Mouse (Mus musculus) inflammation-experienced regulatory T-cells, adult 6 months (primary cell): ENCODE measurements around the gene Igfbp1. TPM values are rescaled to one million over a fixed set of nuclear protein-coding genes. Genes with fewer than 3 reads are reported as not detected.
"Not testable (repeated sequence)": the region's sequence is repeated elsewhere in the genome, so short reads cannot be mapped to it uniquely, and the experiment has no call there.

Experiments used
- ATAC-seq: one replicate; pipeline ENCODE4 v1.8.0; 2017
- polyA plus RNA-seq, 3 experiments: library from polyadenylated mRNA; unstranded; fragments of 100-300 nt; shearing (Covaris generic); gene quantifications; one replicate each; pipeline ENCODE4 v1.2.1; 2017

Gene Igfbp1
- polyA plus RNA-seq, 3 experiments from 2014 or later = not detected

DNA sequence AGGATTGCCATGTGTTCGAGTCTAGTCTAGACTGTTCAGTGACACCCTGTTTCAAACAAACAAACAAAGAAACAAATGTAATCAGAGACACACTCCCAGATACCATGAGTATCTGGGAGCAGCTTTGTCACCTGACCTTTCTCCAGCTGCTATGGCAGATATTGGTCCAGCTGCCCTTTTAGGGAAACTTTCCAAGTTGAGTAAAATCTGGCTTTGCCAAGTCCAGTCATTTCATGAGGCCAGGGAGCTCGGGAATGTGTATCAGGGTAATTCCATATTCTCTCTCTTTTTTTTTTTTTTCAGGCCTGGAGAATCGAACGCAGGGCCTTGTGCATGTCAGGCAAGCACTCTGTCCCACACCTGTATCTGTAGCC lies 2.3 kb upstream of the Igfbp1 start:
- ATAC-seq = no peak

DNA sequence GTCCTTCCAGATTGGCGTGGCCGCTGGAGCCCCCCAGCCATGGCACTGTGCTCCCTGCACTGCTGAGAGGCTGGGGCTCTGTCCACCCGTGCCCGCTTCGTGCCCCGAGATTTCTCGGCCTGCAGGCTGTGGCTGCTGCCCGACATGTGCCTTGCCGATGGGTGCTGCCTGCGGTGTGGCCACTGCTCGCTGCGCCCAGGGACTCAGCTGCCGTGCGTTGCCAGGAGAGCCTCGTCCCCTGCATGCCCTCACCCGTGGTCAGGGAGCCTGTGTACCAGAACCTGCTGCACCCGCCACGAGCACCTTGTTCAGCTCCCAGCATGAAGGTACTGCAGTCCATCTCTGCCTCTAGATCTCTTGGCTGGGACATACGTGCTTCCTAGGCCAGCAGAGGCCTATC lies 424 bp downstream of the Igfbp1 start:
- no peak for ATAC-seq

DNA sequence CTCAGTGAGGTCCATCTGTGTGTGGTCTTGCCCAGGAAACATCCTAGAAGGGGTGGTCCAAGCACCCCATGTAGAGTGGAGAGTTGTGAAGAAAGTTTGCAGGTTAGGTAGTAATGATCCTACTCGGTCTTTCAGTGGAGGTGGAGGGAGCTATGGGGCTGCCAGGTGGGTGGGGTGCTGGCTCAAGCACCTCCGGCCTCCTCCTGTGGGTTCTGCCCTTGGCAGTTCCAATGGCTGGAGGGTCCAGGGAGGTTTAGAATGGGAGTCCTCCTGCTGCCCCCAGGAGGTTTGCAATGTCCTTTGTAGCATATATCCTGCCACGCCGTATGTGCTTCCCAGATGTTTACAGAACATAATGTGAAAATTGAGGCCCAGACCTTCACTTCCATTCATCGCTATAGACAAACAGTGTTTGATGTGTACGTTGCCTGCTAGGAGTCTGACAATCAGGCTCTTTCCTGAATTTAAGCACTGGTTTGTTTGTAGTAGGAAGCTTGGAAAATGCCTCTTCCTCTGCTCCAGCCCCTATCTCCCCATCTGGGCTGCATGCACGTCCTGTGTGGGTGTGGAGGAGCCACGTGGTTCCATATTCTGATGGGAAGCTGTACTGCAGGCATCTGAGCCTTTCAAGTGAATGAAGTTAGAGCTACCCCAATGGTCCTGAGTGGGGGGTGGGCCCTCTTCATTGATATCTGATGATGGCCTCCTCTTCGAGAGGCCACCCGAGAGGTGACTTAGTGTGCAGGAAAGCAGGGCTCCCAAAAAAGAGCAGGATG lies 1.1 kb downstream of the Igfbp1 start:
- ATAC-seq = no peak

DNA sequence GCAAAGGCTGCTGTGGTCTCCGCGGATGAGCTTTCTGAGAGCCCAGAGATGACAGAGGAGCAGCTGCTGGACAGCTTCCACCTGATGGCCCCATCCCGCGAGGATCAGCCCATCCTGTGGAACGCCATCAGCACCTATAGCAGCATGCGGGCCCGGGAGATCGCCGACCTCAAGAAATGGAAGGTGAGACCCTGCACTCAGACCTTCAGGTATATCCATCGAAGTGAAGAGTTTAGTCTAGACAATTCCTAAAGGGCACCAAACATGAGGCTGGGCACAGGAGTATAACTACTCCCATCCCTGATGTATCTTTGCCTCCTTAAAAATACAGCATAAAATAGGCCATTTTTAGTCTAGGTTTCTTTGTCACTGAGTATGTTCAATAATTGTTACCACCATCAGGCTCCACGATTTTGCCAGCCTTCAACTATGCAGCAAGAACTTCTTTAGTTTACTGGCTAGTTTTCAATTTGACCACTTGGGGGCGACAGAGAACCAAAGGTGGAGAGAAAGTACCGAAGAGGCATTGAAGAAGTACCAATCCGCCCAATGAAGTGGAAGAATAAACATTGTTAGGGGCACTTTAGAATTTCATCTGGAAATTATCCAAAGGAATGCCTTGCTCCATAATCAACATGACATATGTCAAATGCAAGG lies 2.3 kb downstream of the Igfbp1 start:
- ATAC-seq = no peak

DNA sequence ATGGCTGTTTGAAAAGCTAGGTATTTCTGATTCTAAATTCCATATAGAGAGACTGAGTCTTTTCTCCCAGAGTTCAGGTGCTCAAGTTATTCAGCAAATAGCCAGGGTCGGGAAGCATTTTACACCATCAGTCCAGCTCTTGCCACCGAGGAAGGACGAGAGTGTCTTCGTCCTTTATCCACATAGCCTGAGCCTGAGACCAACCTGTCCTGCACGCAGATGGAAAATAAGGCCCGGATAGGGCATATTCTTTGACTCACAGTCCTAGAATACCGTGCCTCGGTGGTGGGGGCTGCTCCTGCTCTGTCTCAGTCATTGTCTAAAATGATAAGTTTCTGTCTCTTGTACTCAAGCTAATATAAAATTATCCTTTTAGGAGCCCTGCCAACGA lies 2.8 kb downstream of the Igfbp1 start:
- no peak for ATAC-seq

DNA sequence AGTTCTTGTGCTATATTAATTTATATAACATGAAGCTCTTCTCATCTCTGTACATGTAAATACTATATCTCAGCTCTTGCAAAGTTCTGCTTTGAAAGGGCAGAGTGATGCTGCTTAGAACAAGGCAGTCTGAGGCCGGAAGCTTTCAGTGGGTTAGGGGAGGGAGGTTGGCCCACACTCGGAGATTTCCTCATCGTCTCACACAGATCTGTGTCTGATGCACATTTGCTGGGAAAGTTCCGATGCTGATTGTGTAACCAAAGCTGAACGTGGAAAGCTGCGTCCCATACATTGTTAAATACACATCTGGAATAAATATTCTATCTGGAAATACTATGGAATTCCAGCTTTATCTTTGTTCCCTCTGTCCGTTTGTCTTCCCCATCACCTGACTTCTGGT lies 4.6 kb downstream of the Igfbp1 start:
- ATAC-seq = no peak

DNA sequence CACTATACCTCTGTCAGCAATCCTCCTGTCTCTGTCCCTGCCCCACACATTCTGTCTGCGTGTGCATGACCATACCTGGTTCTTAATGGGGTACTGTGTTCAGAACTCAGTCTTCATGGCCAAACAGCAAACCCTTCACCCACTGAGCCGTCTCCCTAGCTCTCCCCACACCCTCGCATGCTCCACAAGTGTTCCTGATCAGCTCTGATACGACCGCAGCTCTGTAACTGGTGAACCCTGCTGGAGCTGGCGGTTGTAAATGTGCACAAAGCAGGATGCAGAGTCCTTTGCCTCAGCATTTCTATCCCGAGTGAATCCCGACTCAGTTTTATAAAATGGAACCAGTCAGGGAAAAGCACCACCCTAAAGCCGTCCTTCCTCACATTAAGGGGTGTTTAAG lies 6.3 kb downstream of the Igfbp1 start:
- no peak for ATAC-seq

DNA sequence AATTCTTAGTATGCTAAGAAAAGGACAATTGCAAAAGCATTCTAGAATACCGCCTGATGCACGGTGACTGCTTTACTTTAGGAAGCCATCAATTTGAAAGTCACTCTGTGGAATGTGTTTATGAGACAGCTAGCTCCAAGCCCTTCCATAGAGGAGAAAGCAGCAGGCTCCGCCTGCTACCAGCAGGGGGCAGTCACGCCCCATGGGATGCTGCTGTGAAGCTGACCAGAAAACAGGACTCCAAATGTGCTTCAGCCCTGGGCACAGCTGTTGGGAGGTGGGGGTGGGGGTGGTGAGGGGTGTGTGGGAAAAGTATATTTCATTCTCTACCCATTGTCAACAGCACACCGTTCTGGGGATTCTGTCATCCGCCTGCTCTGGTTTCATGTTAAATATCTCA lies 12.8 kb downstream of the Igfbp1 start:
- ATAC-seq = no peak

DNA sequence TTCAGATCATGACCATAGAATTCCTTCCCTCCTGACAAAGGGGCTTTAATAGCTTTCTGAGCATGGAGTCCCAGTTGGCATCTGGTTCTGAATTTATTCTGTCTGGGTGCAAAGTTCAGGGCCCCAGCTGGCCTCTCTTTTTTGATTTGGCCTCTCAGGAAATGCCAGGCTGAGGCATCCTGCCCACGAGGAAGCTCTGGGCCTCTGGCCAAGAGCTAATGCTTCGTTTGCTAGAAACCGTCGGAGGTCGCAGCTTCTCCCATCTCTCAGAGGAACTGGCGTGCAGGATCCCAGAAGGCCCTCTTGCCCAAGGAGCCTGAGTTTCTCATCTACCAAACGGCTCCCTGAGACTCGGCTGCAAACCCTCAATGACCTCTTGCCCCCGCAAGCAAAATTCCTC lies 13.6 kb downstream of the Igfbp1 start:
- no peak for ATAC-seq

DNA sequence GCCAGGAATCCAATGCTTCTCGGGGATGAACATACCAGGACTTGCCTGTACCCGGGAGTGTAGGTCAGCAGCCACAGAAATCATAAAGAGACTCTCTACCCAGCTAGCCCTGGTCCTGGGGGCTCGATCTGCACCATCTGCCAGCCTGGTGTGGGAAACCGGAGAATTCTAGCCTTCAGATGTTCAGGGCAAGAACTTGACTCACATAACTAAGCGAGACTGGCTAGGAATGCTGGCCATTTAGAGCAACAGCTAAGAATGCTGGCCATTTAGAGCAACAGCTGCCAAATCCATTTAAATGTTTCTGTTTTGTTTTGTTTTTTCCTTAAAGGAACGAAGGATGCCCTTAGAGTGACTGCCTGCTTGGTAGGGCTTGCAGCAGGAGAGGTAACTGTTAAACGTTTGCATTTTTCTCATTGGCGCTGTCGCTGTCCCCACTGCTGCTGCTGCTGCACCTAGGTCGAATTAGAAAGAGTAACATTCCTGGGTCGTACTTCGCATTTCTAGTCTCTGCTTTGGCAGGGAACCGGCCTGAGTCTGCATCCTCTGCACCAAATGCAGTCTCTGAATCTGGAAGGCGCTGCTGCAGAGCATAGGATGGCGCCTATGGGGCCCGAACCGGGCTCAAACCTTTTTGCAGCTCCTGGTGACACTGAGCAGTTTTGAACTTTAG lies 14.7 kb downstream of the Igfbp1 start:
- no peak for ATAC-seq

DNA sequence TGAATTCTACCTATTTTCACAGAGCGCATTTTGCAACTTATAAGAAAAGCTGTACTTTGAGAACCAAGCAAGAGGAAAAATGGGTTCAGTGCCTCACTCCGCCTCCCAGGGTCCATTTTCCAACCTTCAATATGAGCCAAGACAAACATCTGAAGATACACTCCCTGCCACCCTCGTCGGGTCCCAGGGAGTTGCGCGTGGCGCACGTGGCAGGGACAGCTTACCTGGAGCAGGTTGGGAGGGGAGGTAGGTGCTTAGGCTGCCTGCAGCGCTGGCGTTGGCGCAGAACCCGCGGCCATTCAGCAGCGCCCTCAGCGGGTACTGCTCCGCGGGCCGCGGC lies 15.5 kb downstream of the Igfbp1 start:
- no peak for ATAC-seq

DNA sequence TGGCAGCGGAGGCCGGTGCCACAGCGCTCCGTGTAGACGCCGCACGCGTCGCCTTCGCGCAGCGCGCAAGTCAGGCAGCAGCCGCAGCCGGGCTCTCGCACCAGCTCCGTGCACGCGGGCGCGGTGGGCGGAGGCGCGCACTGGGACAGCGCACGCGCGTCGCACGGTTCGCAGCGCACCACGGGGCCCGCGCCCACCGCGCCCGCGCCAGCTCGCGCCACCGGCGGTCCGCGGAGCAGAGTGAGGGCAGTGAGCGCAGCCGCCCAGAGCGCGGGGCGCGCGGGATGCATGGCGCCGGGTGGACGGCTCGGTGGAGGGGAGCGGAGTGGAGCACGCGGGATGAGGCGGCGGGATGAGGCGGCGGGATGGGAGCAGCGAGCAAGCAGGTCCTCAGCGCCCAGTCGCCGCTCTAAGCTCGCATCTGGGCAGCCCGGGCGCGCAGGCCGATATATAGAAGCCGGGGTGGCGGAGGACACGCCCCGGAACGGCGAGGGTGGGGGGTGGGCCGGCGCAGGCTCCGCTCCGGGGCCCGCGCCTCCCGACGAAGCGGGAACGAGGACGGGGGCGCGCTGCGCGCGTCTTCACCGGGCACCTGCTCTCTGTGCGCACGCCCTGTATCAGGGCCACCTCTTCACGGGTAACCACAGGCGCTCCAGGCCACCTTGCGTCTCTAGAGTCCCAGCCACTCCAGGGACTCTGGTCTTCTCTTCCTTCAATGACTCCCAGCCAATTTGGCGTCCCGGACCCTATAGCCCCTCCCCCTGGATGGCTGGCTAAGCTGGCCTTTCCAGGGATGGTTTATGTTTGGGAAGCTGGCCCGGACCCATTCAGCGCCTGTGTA lies 16.1 kb downstream of the Igfbp1 start, which contains the start of gene Igfbp3:
TSS of gene Igfbp3 (minus strand) at position 423 of the 841 bp plus-strand sequence.
- no peak for ATAC-seq

DNA sequence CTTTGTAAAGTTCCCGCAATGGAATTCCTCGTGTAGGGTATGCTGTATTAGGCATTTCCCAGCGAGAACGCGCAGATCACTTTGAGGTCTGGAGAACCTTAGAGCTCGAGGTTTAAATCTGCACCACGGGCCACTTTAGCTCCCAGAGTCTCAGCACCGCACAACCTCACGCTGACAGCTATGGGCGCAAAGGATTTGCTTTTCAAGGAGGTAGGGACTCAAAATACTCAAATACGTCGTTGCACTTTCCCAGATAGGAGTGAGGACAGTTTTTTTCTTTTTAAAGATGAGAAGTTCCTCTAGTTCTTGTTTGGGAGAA lies 16.7 kb downstream of the Igfbp1 start:
- ATAC-seq = no peak

DNA sequence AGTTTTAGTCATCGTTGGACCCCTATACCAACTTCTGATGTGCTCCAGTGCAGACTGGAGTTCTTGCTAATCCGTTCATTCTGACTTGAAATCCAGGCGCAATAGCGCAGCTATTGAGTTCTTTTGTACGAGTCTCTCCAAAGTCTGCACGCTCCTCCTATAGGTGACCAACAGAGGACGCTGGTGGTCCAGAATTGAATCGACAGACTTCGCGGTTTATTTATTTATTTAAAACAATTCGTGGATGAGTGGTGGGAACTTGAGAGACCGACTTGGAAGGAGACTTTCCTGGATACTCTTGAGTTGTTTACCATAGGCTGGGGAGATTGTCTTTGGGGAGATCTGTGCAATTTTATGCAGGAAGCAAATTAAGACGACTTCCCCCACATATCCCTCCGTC lies 17.2 kb downstream of the Igfbp1 start:
- ATAC-seq = no peak

DNA sequence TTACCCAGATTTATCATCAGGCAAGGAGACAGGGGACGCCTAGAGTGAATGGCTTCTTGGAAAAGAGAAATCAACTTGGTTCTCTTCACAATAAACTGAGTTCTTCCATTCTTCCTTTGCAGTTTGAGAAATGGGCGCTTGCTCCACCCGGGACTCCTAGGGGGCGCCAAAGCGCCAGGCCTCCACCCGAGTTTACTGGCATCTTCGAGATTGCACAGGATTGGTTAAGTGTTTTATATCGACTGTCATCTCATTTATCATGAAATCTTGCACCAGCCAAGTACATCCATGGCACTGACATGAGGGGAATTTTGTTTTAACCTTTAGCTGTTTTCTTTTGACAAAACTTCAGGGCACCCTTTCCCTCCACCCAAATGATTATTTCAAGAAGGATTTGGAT lies 18.1 kb downstream of the Igfbp1 start:
- no peak for ATAC-seq

DNA sequence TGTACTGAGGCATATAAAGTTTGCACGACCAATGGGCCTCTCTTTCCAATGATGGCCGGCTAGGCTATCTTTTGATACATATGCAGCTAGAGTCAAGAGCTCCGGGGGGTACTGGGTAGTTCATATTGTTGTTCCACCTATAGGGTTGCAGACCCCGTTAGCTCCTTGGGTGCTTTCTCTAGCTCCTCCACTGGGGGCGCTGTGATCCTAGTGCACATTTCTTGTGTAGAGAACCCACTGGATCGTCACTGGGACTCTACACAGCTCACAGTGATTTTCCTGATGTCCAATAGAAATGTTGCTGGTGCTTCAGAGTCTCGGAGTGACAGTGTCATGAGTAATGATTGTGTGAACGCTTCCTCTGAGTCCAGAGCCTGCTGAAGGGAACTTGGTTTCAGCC lies 24.2 kb downstream of the Igfbp1 start:
- not testable (repeated sequence) for ATAC-seq

DNA sequence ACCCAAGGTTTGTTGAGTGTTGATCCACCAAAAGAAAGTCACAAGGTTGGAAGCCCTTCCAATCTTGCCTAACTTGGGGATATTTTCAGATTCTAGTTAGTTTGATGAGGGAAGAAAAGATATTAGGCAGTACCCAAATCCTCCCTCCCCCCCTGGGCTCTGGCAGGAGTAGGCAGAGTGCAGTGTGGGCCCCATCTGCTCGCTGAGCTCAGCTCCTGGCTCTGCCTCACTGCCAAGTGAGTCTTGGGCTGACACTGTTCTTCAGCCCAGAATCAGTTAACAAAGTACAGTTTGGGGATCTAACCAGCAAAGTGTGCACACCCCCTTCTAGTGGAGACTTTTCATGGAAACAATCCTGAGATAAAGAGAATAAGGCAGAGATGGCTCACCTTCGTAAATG lies 28.6 kb downstream of the Igfbp1 start:
- ATAC-seq = no peak

DNA sequence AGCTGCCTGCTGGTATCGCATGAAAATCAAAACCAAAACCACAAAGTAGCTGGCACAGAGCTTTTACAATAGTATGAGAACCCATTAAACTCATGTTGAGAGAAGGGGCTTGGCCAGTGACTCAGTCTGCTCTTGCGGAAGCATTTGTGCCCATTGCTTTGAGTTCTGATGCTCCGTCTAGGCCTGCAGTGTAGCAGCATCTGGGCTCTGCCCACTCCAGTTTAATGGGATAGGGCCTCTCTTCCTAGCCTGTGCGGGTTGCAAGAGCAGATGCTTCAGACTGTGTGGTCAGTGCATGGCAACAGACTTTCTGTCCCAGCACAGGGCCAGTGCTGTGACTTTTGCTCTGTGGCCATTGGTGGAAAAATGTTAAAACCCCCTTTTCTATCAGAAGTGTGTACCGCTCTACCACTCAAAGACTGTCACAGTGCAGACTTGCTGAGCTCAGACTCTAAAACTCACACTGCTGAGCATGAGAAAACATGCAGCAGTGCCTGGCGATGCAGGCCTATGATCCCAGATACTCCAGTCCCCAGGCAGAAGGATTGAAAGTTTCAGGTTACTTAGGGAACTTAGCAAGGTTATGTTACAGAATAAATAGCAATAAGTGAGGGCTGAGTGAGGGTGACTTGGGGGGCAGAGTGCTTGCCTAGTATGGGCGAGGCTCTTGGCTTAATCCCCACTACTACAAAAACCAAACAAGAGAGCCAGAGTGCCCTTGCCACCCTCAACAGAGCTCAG lies 29.4 kb downstream of the Igfbp1 start:
- ATAC-seq = no peak

DNA sequence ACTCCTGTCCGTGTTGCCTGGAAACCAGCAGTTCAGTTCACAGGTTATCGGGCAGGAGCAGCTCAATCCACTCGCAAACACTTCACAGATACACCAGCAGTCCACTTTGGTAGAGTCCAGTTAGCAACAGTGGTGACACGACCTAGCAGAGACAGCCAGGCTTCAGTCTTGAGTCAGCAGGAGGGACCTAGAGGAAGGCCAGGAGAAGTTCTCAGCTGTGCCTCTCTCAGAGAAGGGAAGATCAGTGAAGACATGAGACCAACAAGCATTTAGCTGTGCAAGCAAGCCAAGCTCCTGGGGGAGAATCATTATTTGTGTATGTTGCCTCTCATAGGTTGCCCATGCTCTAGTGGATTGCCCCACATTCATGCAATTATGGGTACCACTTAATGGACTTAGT lies 30.5 kb downstream of the Igfbp1 start:
- no peak for ATAC-seq

DNA sequence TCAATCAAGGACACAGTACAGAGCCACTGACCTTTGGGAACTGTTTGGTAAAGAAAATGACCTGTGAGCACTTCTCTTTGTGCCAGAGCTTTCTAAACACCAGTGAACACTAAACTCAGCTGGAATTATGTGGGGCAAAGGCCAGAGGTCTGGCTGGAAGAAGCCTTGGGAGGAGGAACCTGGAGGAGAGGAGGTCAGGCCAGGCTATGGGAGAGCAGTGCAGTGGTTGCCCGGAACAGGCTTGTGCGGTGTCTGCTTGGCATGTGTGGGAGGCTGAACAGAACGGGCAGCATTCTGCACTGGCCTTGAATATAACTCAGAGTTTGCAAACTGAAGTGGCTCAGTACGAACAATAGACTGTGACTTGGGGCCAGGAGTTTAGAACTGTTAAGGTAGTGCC lies 32.4 kb downstream of the Igfbp1 start:
- ATAC-seq = no peak

DNA sequence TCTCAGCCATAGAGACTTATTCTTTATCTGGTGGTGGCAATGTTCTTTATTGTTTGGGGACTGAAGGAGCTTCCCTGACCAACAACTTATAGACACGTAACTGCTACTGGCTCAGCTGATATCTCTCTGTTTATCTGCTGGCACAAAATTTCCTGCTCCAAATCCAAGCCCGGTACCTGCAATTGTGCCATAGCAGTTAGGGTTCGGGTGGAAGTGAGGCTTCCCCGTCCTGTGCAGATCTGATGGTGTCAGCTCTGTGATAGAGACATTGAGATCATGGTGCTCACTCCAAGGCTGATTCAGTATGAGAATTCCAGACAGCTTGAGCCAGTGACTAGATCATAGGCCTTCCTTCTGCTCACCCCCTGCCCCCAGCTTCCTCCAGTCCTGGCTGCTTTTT lies 34.4 kb downstream of the Igfbp1 start:
- no peak for ATAC-seq

DNA sequence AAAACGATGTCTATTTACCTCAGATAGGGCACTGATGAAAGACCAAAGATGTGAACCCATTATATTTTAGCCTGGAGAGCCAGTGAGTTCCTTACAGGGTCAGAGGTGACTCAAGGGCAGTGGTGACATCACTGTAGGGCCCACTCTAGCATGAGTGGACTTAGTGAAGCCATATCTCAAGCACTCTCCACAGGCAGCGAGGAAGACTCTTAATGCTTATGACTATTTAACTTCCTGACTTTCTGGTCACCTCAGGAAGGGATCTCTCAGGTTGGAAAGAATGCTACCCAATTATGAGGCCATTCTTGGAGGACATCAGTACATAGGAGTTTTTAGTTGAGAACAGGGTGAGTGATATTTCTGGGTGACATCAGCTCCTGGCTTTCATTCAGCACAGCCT lies 35.8 kb downstream of the Igfbp1 start:
- no peak for ATAC-seq

DNA sequence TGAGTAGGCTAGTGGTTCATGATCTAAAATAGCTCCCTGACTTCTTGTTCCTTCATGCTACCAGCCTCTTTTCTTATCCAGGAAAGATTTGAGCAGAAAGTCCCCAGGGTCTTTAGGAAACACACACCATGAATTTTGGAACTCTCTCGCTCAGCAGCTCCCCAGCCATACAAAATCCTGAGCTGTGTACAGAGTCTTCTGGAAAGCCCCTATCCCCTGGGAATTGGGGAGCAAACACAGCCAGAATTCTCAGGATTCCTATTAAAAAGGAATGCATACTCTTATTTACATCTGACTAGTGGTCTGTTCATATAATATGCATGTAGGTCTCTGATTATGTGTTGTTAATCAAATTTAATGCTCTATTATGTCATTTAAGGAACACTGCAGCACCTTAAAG lies 36.9 kb downstream of the Igfbp1 start:
- no peak for ATAC-seq
